Mouse (Mus musculus): ENCODE data around the gene Zfp93. TPM values are rescaled to one million over a fixed set of nuclear protein-coding genes. Genes with fewer than 3 reads are reported as not detected.

Gene Zfp93
- polyA plus RNA-seq, 1 experiment from 2014 or later = 10.7 TPM

DNA sequence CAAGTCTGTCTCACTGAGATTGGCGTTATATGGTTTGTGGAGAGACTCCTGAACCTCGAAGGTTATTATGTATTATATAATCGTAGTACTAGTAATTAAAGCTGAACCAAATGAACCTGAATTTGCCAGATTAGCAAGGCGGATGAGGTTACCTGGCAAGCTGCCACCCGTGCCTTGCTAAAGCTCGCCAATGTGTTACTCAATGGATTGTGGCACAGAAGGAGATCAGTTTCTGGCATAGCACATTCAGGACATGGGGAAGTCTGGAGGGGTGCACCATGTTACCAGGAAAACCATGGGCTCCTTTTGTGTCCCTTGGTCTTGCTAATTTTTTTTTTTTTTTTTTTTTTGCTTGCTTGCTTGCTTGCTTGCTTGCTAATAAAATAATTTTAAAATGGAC, 55.0 kb downstream of the Zfp93 start:
- Histone ChIP-seq H3K9me3 (replicated peaks) (peaks cover 7% of the 10 kb centered on the region), H3K9ac (no peak overlapping the region), H3K27ac (no peak overlapping the region), H3K36me3 (no peaks in the 10 kb centered on the region), H3K4me3 (replicated peaks) (peak overlapping the region; percentile 40; the same call in 1 of the 2 replicates), H3K27me3 (no peaks in the 10 kb centered on the region; the same call in 1 of the 2 replicates), H3K4me2 (peak overlapping the region; percentile 65), H3K4me1 (peaks cover 10% of the 10 kb centered on the region)
- 88% methylated on average over 6 of the region's 6 CpGs for WGBS
- ATAC-seq (replicated peaks; ENCODE audit: low FRiP score) = no peak

DNA sequence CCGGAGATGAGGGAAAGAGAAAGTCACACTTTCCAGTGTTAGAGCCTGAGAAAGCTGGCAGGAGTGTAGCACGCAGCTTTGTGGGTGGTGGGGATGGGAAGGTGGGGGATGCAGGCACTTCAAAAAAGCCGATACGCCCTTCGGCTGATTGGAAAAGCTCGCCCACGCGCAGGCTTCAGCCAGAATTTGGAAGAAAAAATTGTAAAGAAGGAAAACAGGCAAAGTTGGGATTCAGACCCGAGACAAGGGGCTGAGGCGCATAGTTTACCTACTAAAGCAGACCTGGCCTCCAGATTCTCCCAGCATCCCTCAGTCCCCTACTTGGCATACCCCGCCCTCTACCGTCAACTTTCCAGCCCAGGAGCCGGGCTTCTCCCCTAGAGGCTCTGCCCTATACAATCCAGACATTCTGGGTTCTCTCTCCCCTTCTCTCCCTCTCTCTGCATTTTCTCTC, 55.5 kb downstream of the Zfp93 start:
- WGBS = 2% methylated on average over 13 of the region's 13 CpGs
- Histone ChIP-seq H3K27me3 (no peaks in the 10 kb centered on the region; the same call in 1 of the 2 replicates), H3K27ac (no peak overlapping the region), H3K9ac (peak overlapping the region; percentile 27; the same call in 1 of the 2 replicates), H3K9me3 (replicated peaks) (peaks cover 7% of the 10 kb centered on the region), H3K36me3 (no peaks in the 10 kb centered on the region), H3K4me2 (peak overlapping the region; percentile 65), H3K4me3 (replicated peaks) (peak overlapping the region; percentile 40), H3K4me1 (peaks cover 10% of the 10 kb centered on the region)
- ATAC-seq (replicated peaks; ENCODE audit: low FRiP score) = peak; percentile 88

DNA sequence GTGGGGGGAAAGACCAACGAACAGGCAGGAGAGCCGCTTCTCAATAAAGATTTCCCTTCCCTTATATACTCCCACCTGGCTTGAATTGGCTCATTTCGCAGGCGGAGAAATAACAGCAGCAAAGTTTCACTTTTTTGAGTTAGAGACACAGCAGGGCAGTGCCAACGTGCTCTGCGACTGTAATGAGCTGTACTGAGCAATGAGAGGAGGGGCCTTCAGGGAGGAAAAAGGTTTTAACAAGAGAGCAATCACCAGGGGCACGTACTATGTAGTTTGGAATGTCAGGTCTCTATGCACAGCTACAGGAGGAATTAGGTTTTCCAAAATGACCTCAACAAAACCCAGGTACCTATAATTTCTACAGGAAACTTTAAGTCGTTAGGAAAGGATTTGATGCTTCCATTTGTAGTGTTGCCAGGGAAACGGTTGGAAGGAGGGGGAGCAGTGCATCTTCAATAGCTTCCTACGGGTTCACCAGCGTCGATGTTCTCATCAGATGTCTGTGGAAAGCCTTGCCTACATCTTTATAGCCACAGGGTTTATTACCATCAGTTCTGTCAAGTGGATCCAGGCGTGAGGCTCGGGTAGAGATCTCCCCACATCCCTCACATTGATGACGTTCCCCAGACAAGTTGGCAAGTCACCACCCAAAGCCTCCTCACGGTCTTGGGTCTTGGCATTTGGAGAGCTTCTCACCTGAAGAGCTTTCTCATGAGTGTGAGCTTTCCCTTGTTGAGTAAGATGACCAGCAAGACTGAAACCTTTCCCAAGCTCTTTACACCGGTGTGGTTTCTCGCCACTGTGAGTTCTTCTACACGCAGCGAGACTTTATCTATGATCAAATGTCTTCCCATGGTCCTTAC, 56.3 kb downstream of the Zfp93 start:
- Histone ChIP-seq H3K9ac (0 out of 2 replicates have a peak overlapping the region, but pooled peaks have one; percentile 27), H3K27me3 (no peaks in the 10 kb centered on the region; the same call in 1 of the 2 replicates), H3K4me3 (replicated peaks) (peak overlapping the region; percentile 40), H3K4me1 (peaks cover 10% of the 10 kb centered on the region), H3K4me2 (peak overlapping the region; percentile 65), H3K9me3 (replicated peaks) (peaks cover 7% of the 10 kb centered on the region), H3K36me3 (no peaks in the 10 kb centered on the region), H3K27ac (no peak overlapping the region)
- no peak for ATAC-seq (replicated peaks; ENCODE audit: low FRiP score)
- WGBS = 45% methylated on average over 20 of the region's 20 CpGs

Other genes starting within 250 kb of the Zfp93 start
- not detected in 2 replicates for gene Vmn1r183, start 217.2 kb upstream of the Zfp93 start, polyA plus RNA-seq (2015; fragmentation: Nextera tagmentation; extraction: Ambion mirVana)
- 21.1 and 23.3 TPM in 2 replicates for gene Zfp180, start 188.5 kb upstream of the Zfp93 start, polyA plus RNA-seq (2015; fragmentation: Nextera tagmentation; extraction: Ambion mirVana)
- gene Zfp112, start 158.1 kb upstream of the Zfp93 start, polyA plus RNA-seq (2015; fragmentation: Nextera tagmentation; extraction: Ambion mirVana) = 6.3 and 6.9 TPM in 2 replicates
- 17.9 and 18.3 TPM in 2 replicates for gene Zfp235, start 136.3 kb upstream of the Zfp93 start, polyA plus RNA-seq (2015; fragmentation: Nextera tagmentation; extraction: Ambion mirVana)
- gene Zfp114, start 95.4 kb upstream of the Zfp93 start, polyA plus RNA-seq (2015; fragmentation: Nextera tagmentation; extraction: Ambion mirVana) = 5.7 and 6.8 TPM in 2 replicates
- gene Zfp111, start 59.0 kb upstream of the Zfp93 start, polyA plus RNA-seq (2015; fragmentation: Nextera tagmentation; extraction: Ambion mirVana) = 11.0 and 11.1 TPM in 2 replicates
- gene Zfp109, start 32.9 kb upstream of the Zfp93 start, polyA plus RNA-seq (2015; fragmentation: Nextera tagmentation; extraction: Ambion mirVana) = 5.6 and 6.1 TPM in 2 replicates
- gene Zfp108, start 15.6 kb upstream of the Zfp93 start, polyA plus RNA-seq (2015; fragmentation: Nextera tagmentation; extraction: Ambion mirVana) = 3.6 and 4.2 TPM in 2 replicates
- 40.0 and 43.9 TPM in 2 replicates for gene Zfp61, start 30.8 kb downstream of the Zfp93 start, polyA plus RNA-seq (2015; fragmentation: Nextera tagmentation; extraction: Ambion mirVana)
- gene Zfp94, start 46.2 kb downstream of the Zfp93 start, polyA plus RNA-seq (2015; fragmentation: Nextera tagmentation; extraction: Ambion mirVana) = 11.3 and 12.1 TPM in 2 replicates
- 0.43 TPM in 1 of 2 replicates, not detected in the other for gene Tescl, start 63.5 kb downstream of the Zfp93 start, polyA plus RNA-seq (2015; fragmentation: Nextera tagmentation; extraction: Ambion mirVana)
- 0.28 TPM in 1 of 2 replicates, not detected in the other for gene Lypd5, start 78.8 kb downstream of the Zfp93 start, polyA plus RNA-seq (2015; fragmentation: Nextera tagmentation; extraction: Ambion mirVana)
- 4.9 and 5.5 TPM in 2 replicates for gene Kcnn4, start 99.8 kb downstream of the Zfp93 start, polyA plus RNA-seq (2015; fragmentation: Nextera tagmentation; extraction: Ambion mirVana)
- 28.0 and 32.8 TPM in 2 replicates for gene Smg9, start 129.2 kb downstream of the Zfp93 start, polyA plus RNA-seq (2015; fragmentation: Nextera tagmentation; extraction: Ambion mirVana)
- not detected in 2 replicates for gene Irgc1, start 181.9 kb downstream of the Zfp93 start, polyA plus RNA-seq (2015; fragmentation: Nextera tagmentation; extraction: Ambion mirVana)
- 14.4 and 15.3 TPM in 2 replicates for gene Plaur, start 192.1 kb downstream of the Zfp93 start, polyA plus RNA-seq (2015; fragmentation: Nextera tagmentation; extraction: Ambion mirVana)
- 6.8 and 7.3 TPM in 2 replicates for gene Cadm4, start 211.6 kb downstream of the Zfp93 start, polyA plus RNA-seq (2015; fragmentation: Nextera tagmentation; extraction: Ambion mirVana)
- gene Zfp428, start 236.6 kb downstream of the Zfp93 start, polyA plus RNA-seq (2015; fragmentation: Nextera tagmentation; extraction: Ambion mirVana) = 61.6 and 66.6 TPM in 2 replicates
- 0.48 and 0.68 TPM in 2 replicates for gene AC161166.1, start 242.0 kb downstream of the Zfp93 start, polyA plus RNA-seq (2015; fragmentation: Nextera tagmentation; extraction: Ambion mirVana)